Mouse (Mus musculus) CD8-positive naive resting alpha-beta T cell, adult 2 months (primary cell): ENCODE data around the gene Tcf7l2.
A peak's percentile ranks its signal among the peaks of the same experiment; 100 is the strongest.

ENCODE experiments used
- DNase-seq, 2 experiments: peaks; one replicate each; pipeline ENCODE4 v3.0.0; 2022; ENCODE audit warnings: low read depth in 2 of 2, low spot score in 2 of 2

Gene Tcf7l2

GRCm38 (mm10) chr19:55896629-55897028 lies 155.0 kb downstream of the Tcf7l2 start:
- no peak for DNase-seq

GRCm38 (mm10) chr19:55902573-55903385 lies 161.2 kb downstream of the Tcf7l2 start:
- DNase-seq, result no peak

DNA sequence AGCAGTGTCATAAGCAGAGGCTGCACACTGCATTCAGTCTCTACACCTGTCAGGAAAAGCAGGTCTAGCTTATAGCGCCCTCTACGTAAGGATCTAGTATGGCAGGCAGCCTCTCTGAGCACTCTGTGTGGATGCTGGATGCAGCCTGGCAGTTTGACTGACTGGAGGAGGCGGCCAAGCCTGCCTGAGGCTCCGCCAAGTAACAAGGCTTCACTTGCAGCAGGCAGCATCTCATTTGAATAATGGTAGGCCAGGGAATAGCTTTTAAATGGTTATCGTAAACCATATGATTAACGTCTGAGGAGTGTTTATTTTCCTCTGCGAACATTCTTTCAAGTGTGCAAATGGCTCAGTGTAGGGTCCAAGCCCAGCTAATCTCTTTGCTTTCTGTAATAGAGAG lies 167.4 kb downstream of the Tcf7l2 start:
- peak in 1 of 2 experiments; percentile 22 for DNase-seq

DNA sequence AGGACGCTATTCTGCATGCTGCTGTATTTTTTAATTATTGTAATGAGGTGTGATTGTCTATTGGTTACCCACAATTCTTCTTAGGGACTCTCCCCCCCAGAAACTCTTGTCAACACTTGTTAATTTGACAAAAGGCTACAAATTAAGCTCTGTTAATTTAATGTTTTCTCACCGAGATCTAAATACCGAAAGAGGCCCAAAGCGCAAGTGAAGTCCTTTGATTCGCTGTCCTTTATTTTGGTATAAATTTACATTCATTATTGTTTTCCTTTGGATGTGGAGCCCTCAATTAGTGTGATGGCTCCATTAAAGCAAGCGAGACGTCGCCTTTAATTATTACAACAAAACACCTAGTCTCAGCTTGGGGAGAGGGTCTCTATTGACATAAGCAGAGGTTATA lies 170.3 kb downstream of the Tcf7l2 start:
- no peak for DNase-seq

GRCm38 (mm10) chr19:55912813-55913212 lies 171.2 kb downstream of the Tcf7l2 start:
- DNase-seq, result no peak

- no peak for DNase-seq
These were observed 172.0 kb downstream of the Tcf7l2 start for GRCm38 (mm10) chr19:55913585-55913984.

DNA sequence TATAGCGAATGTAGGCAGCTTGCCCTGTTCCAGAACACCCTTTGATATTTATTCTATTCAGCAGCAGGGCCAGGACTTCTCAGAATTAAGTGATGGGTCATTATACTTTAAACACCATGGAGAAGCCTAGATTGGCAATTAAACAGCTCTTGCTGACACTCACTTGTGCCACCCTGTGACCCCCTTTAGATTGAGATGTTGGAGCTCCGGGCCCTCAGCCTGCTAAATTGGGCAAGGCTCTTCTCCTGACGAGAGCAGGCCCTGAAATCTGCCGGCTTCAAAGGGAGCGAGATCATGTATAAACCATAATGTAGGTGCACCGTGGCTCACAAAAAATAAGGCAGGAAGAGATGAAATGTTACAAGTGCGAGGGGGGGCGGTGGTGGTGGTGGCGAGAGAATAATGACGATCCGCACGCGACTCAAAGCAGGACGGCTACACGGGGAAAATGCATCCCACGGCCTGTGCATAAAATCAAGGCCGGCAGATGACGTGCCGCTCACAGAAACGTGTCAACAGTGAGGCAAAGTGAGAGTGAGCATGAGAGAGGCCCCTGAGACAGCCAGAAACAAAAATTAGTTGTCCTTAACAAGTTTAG lies 173.1 kb downstream of the Tcf7l2 start:
- DNase-seq, result peak; percentile 10 to 25

- DNase-seq, result peak; percentile 42 to 65
These were observed 173.9 kb downstream of the Tcf7l2 start for GRCm38 (mm10) chr19:55915506-55915905.

- no peak for DNase-seq
These were observed 174.6 kb downstream of the Tcf7l2 start for GRCm38 (mm10) chr19:55916211-55916610.

DNA sequence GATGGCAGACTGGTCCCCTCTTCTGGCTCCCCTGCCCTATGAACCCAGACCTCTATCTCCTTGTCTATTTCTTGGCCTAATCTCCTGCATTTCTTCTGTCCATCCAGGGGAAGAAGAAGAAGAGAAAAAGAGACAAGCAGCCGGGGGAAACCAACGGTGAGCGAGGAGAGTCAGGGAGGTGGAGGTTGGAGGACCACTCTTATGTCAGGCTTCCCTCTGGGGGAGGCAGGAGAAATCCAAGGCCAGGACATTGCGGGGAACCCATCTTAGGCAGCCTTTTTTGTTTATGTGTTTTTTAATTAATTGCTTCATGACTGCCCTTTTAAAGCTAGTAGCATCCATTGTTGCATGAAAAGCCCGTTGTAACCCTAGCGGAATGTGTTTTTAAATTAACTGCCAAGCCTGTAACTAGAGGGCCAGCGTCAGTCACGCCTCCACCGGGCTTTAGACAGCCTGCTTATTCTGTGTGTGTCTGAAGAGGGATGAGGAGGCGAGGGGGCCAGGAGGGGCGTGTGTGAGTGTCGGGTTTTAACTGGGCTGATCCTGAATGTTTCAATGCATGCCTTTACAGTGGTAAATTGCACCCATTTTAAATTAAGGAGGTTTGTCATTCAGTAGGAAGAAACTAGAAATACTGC lies 182.3 kb downstream of the Tcf7l2 start:
- DNase-seq, result no peak

- no peak for DNase-seq
These were observed 183.2 kb downstream of the Tcf7l2 start for GRCm38 (mm10) chr19:55924800-55925199.

DNA sequence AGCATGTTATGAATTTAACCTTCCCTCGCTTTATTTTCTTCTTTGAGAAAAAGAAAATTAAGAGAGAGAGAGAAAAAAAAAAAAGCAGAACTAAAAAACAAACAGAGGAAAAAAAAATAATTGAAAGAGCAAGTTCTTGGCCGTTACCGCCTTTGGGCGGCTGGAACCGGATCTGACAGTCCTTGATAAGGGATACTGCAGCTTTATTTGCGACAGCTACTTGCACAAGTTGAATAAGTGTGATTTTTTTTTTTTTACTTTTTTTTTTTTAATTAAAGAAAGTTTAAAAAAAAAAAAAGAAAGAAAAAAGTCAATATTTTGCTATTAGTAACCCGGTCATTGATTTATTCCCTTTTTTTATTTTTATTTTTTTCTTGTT lies 183.8 kb downstream of the Tcf7l2 start:
- DNase-seq, result no peak

GRCm38 (mm10) chr19:55925804-55926521 lies 184.3 kb downstream of the Tcf7l2 start:
- DNase-seq, result no peak

DNA sequence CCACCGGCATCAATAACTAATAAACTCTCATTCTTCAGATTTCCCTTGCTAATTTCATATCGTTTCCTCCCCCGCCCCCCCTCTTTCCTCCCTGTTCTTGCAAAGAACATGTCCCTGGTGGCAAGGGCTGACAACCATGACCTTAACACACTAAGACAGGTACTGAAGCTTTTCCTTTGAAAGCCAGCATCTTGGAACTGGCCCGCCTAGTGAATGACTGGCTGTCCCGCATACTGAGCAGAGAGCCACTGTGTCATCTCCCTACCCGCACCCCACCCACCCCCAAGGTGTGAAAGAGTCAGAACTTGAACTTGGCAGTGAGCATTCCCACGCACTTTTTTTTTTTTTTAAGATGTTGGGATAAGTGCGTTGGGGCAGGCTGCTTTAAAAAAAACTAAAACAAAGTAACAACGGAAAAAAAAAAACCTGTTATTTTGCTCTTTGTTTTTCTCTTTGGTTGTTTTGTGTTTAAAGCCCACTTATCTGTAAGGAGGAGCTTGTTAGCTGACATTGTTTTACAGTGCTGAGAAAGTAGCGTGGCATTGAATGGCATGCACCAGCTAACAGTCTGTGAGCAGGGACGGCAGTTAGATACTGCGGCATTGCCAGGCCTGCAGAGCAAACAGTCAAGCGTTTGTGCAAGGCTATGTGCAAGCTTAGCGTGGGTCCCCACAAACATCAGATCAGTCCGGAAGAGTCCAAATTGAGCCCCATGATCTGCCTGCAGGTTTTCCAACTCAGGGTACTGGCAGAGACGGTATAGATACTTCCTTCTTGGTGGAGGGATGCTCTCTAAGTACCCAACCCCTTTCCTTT lies 185.4 kb downstream of the Tcf7l2 start:
- DNase-seq, result no peak

DNA sequence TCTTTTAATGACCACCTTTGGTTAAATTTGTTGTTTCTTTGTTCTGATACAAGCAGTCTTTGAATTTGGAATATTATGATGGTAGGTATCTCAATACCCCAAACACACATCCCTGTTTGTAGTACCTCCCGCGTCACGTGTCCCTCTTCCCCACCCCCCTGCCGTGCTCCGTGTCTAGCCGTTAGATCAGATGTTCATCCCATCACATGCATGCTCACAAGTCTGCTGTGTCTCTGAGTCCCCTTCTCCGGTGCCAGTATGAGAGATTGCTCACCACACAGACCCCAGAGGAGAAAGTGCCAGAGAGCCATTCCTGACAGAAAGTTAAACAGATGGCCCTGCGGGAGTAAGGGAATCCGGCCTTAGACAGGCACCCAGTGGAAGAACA lies 186.0 kb downstream of the Tcf7l2 start:
- no peak for DNase-seq

DNA sequence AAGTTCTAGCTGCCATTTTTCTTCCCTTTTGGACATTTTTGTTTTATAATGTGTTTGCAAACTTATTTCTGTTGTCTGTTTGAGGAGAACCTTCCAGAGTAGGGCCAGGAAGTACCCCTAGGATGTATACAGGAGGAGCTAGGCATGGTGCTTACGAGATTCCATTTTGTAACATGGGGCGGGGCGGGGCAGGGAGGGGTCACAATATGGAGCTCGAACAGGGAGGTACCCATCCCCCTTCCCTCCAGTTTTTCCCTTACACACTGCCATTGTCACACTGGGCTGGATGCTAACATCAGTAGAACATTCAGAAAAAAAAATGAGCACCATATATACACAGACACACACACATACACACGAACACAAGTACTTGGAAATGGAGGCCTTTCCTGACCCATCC lies 187.1 kb downstream of the Tcf7l2 start:
- DNase-seq, result no peak

GRCm38 (mm10) chr19:55931642-55932041 lies 190.0 kb downstream of the Tcf7l2 start:
- no peak for DNase-seq

DNA sequence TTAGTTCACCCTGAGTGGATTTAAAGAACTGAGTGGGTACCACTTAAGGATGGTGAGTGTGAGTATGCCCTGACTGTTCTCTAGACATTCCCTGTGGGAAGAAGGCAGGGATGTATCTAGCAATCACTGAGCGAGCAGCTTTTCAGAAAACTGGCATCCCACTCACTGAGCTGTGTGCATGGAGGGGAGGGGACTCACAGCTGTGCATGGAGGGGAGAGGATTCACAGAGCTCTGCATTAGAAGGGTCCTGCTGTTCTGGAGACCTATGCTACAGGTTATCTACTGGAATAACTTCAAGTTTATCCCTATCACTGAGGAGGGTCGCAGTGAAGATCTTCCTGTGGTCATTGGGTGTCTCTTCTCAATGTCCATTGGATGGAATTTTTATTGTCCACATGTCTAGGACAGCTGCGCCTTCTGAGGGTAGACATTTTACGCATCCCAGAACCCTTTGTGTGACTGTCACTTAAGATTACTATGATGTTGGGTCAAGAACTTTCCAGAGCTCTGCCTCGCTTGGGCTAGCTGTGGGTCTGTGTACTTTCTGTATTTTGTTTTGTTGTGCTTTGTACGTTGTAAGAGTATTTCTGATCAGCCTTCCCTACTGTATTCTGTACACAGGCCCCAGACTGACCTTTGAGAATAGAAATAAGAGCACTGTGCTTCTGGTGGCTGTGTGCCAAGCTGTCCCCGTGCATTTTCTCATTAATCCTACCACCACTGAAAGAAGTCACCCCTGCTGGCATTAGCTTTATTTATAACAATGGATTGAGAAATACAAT lies 192.5 kb downstream of the Tcf7l2 start:
- DNase-seq, result no peak

GRCm38 (mm10) chr19:55934730-55935003 lies 193.0 kb downstream of the Tcf7l2 start:
- DNase-seq, result no peak

DNA sequence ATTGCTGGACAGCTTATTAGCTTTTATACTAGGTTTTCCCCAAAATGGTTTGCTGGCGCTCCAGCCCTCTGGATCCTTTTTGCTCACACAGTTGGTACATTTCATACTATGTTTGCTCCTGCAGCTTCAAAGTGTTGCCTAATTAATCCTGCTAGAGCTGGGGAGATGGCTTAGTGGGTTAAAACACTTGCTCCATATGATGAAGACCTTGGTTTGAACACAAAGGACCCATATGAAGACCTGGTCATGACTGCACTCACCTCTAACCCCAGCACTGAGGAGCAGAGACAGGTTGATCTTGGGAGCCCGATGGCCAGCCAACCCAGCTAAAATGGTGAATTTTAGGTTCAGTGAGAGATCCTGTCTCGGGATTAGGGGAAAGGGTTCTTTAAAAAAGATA lies 195.4 kb downstream of the Tcf7l2 start:
- no peak for DNase-seq
